Mouse (Mus musculus): ENCODE measurements around the gene Cops7a.

The Cops7a gene

GRCm38 (mm10) chr6:124965088-124965719, at the start of gene Cops7a:
TSS of gene Cops7a (minus strand) at chr6:124965538.
- DNase-seq (ENCODE audit: low read depth, low spot score): peak; percentile 98

- peak; percentile 87 for DNase-seq (ENCODE audit: low read depth, low spot score)
Measured at GRCm38 (mm10) chr6:125009181-125010073, 44.1 kb upstream of the Cops7a start.

GRCm38 (mm10) chr6:125009129-125009180, 43.6 kb upstream of the Cops7a start, which contains the start of gene Zfp384:
TSS of gene Zfp384 (plus strand) at chr6:125009145.
- DNase-seq (ENCODE audit: low read depth, low spot score): no peak

- peak; percentile 99 for DNase-seq (ENCODE audit: low read depth, low spot score)
Measured at GRCm38 (mm10) chr6:125008586-125009128, 43.3 kb upstream of the Cops7a start.

GRCm38 (mm10) chr6:125008060-125008459, 42.7 kb upstream of the Cops7a start:
- peak; percentile 14 for DNase-seq (ENCODE audit: low read depth, low spot score)

- DNase-seq (ENCODE audit: low read depth, low spot score): no peak
Measured at GRCm38 (mm10) chr6:125005086-125005485, 39.7 kb upstream of the Cops7a start.

GRCm38 (mm10) chr6:125003706-125004105, 38.4 kb upstream of the Cops7a start:
- no peak for DNase-seq (ENCODE audit: low read depth, low spot score)

- peak; percentile 55 for DNase-seq (ENCODE audit: low read depth, low spot score)
Measured at GRCm38 (mm10) chr6:124999546-124999945, 34.2 kb upstream of the Cops7a start.

- DNase-seq (ENCODE audit: low read depth, low spot score): peak; percentile 30
Measured at GRCm38 (mm10) chr6:124999091-124999490, 33.8 kb upstream of the Cops7a start.

GRCm38 (mm10) chr6:124998066-124998465, 32.7 kb upstream of the Cops7a start:
- peak; percentile 36 for DNase-seq (ENCODE audit: low read depth, low spot score)

- DNase-seq (ENCODE audit: low read depth, low spot score): peak; percentile 65
Measured at GRCm38 (mm10) chr6:124996551-124997501, 31.5 kb upstream of the Cops7a start, which contains the start of gene Pianp. TSS of gene Pianp (plus strand) at chr6:124996694.

- no peak for DNase-seq (ENCODE audit: low read depth, low spot score)
Measured at GRCm38 (mm10) chr6:124995831-124996403, 30.6 kb upstream of the Cops7a start.

GRCm38 (mm10) chr6:124995246-124995645, 29.9 kb upstream of the Cops7a start:
- DNase-seq (ENCODE audit: low read depth, low spot score): no peak

GRCm38 (mm10) chr6:124993876-124994275, 28.5 kb upstream of the Cops7a start:
- peak; percentile 89 for DNase-seq (ENCODE audit: low read depth, low spot score)

- peak; percentile 72 for DNase-seq (ENCODE audit: low read depth, low spot score)
Measured at GRCm38 (mm10) chr6:124993365-124993764, 28.0 kb upstream of the Cops7a start.

- no peak for DNase-seq (ENCODE audit: low read depth, low spot score)
Measured at GRCm38 (mm10) chr6:124992241-124992640, 26.9 kb upstream of the Cops7a start.

GRCm38 (mm10) chr6:124967766-124968165, 2.4 kb upstream of the Cops7a start:
- peak; percentile 83 for DNase-seq (ENCODE audit: low read depth, low spot score)

- DNase-seq (ENCODE audit: low read depth, low spot score): peak; percentile 83
Measured at GRCm38 (mm10) chr6:124966466-124967118, 1.3 kb upstream of the Cops7a start.

GRCm38 (mm10) chr6:124965747-124966146, 409 bp upstream of the Cops7a start:
- DNase-seq (ENCODE audit: low read depth, low spot score): peak; percentile 42

GRCm38 (mm10) chr6:124964638-124965037, 700 bp downstream of the Cops7a start:
- DNase-seq (ENCODE audit: low read depth, low spot score): peak; percentile 65

GRCm38 (mm10) chr6:124961021-124961420, 4.3 kb downstream of the Cops7a start:
- no peak for DNase-seq (ENCODE audit: low read depth, low spot score)
